Mouse (Mus musculus) G1E (cell line): ENCODE data around the gene Dpp8. TPM values are rescaled to one million over a fixed set of nuclear protein-coding genes. Genes with fewer than 3 reads are reported as not detected.
"Not testable (repeated sequence)": the region's sequence is repeated elsewhere in the genome, so short reads cannot be mapped to it uniquely, and the experiment has no call there.

ENCODE experiments used
- ATAC-seq: 2 replicates; pipeline ENCODE4 v1.8.0; 2016; ENCODE audit warnings: mild to moderate bottlenecking; ENCODE audit not compliant: insufficient number of reproducible peaks, poor library complexity, low FRiP score, severe bottlenecking; ENCODE audit errors: extremely low read depth
- DNase-seq: peaks from one replicate; pipeline ENCODE4 v3.0.0; 2012; ENCODE audit warnings: low spot score
- H3K27me3 ChIP-seq: 2 replicates; pipeline ENCODE4 v1.6.1; 2012; ENCODE audit warnings: mild to moderate bottlenecking, low read length, inconsistent platforms; ENCODE audit not compliant: insufficient read depth
- H3K36me3 ChIP-seq: replicated peaks from 2 replicates; pipeline ENCODE3; 2012; ENCODE audit warnings: mild to moderate bottlenecking, inconsistent platforms
- H3K4me1 ChIP-seq: 2 replicates; pipeline ENCODE4 v1.6.1; 2012; ENCODE audit warnings: low read depth, low read length, inconsistent platforms, mixed read lengths; ENCODE audit not compliant: insufficient read depth
- H3K4me3 ChIP-seq: 2 replicates; pipeline ENCODE4 v1.5.1; 2012; ENCODE audit warnings: low read depth, mild to moderate bottlenecking, inconsistent platforms, low read length, moderate library complexity, mixed read lengths
- H3K9me3 ChIP-seq: replicated peaks from 2 replicates; pipeline ENCODE4 v1.6.1; 2012; ENCODE audit warnings: inconsistent platforms
- CTCF ChIP-seq: IDR thresholded peaks from 2 replicates; pipeline ENCODE4 v1.5.1; 2012; ENCODE audit warnings: low read depth, low read length, inconsistent platforms, mixed read lengths
- GATA1 ChIP-seq: IDR thresholded peaks from 2 replicates; pipeline ENCODE4 v1.6.1; 2012; ENCODE audit warnings: borderline replicate concordance, low read length, inconsistent platforms, mixed read lengths
- GATA2 ChIP-seq: IDR thresholded peaks from 2 replicates; pipeline ENCODE4 v1.6.1; 2012; ENCODE audit warnings: low read depth, low read length, inconsistent platforms, borderline replicate concordance
- POLR2AphosphoS5 ChIP-seq: IDR thresholded peaks from 2 replicates; pipeline ENCODE4 v1.6.1; 2012; ENCODE audit warnings: low read depth, low read length, inconsistent platforms; ENCODE audit not compliant: insufficient replicate concordance
- TAL1 ChIP-seq: conservative IDR thresholded peaks from 2 replicates; pipeline ENCODE4 v1.6.1; 2012; ENCODE audit warnings: low read depth, low read length, inconsistent platforms, mixed read lengths
- polyA plus RNA-seq: library from polyadenylated mRNA; stranded (reverse); fragments of >175 nt; gene quantifications from 2 replicates; pipeline ENCODE4 v1.2.3, GENCODE M21; 2012
- total RNA-seq, 2 experiments: library from RNA; stranded (forward) in 1 of 2; stranded (reverse) in 1 of 2; fragments of 200-1000 nt in 1 of 2; fragments of >200 nt in 1 of 2; fragmentation: Nextera tagmentation in 1 of 2; gene quantifications; 2 replicates each; pipeline ENCODE4 v1.2.3; 2014 to 2017

Gene Dpp8
- 137 and 145 TPM in 2 replicates for total RNA-seq (2014; fragmentation: Nextera tagmentation)
- total RNA-seq (2017): 125 and 133 TPM in 2 replicates
- 11.6 and 13.6 TPM in 2 replicates for polyA plus RNA-seq

- no peaks in the 10 kb centered on the region for H3K9me3 ChIP-seq
- TF ChIP-seq GATA1 (no peak), CTCF (peak; percentile 88), TAL1 (no peak)
- DNase-seq (peak; percentile 84), ATAC-seq (peak; percentile 70)
- peaks cover 39% of the 10 kb centered on the region for H3K4me1 ChIP-seq
- H3K27me3 ChIP-seq: no peaks in the 10 kb centered on the region
- H3K36me3 ChIP-seq: peaks cover 35% of the 10 kb centered on the region
- peak within 1 kb of the TSS; percentile 98 for H3K4me3 ChIP-seq
Observed at GRCm38 (mm10) chr9:65032269-65033108, at the start of gene Dpp8. Gene Dpp8 (plus strand): TSS chr9:65032414.

- no peak for ATAC-seq
- TF ChIP-seq TAL1 (no peak), POLR2AphosphoS5 (no peak), GATA1 (no peak), GATA2 (no peak), CTCF (no peak)
- no peaks in the 10 kb centered on the region for H3K27me3 ChIP-seq
- H3K9me3 ChIP-seq: no peaks in the 10 kb centered on the region
- DNase-seq: no peak
- peaks cover 98% of the 10 kb centered on the region for H3K36me3 ChIP-seq
- H3K4me3 ChIP-seq: no peak overlapping the region
- peaks cover 2% of the 10 kb centered on the region; the same call in 1 of the 2 replicates for H3K4me1 ChIP-seq
Observed at GRCm38 (mm10) chr9:64985037-64985794, 47.0 kb upstream of the Dpp8 start.

- TF ChIP-seq TAL1: no peak
- no peak for TF ChIP-seq POLR2AphosphoS5
- ATAC-seq (no peak), DNase-seq (no peak)
- H3K36me3 ChIP-seq: peaks cover 98% of the 10 kb centered on the region
- H3K9me3 ChIP-seq: no peaks in the 10 kb centered on the region
- H3K4me1 ChIP-seq: peaks cover 2% of the 10 kb centered on the region; the same call in 1 of the 2 replicates
- no peaks in the 10 kb centered on the region for H3K27me3 ChIP-seq
- H3K4me3 ChIP-seq: no peak overlapping the region
Observed at GRCm38 (mm10) chr9:64985807-64986206, 46.4 kb upstream of the Dpp8 start.

- Histone ChIP-seq H3K36me3 (peaks cover 98% of the 10 kb centered on the region), H3K27me3 (no peaks in the 10 kb centered on the region)
Observed at GRCm38 (mm10) chr9:64987651-64988050, 44.6 kb upstream of the Dpp8 start.

GRCm38 (mm10) chr9:64988443-64988842 is 43.8 kb upstream of the Dpp8 start:
- TF ChIP-seq TAL1 (no peak), POLR2AphosphoS5 (no peak), GATA1 (no peak), CTCF (no peak), GATA2 (no peak)
- DNase-seq: no peak
- Histone ChIP-seq H3K4me3 (no peak overlapping the region), H3K9me3 (no peaks in the 10 kb centered on the region), H3K4me1 (peaks cover 2% of the 10 kb centered on the region; the same call in 1 of the 2 replicates), H3K27me3 (no peaks in the 10 kb centered on the region), H3K36me3 (peaks cover 97% of the 10 kb centered on the region)
- no peak for ATAC-seq

More at GRCm38 (mm10) chr9:64987651-64988050, 44.6 kb upstream of the Dpp8 start:
- H3K4me1 ChIP-seq: peaks cover 2% of the 10 kb centered on the region; the same call in 1 of the 2 replicates
- ATAC-seq (no peak), DNase-seq (no peak)
- H3K4me3 ChIP-seq: no peak overlapping the region
- no peak for TF ChIP-seq CTCF
- H3K9me3 ChIP-seq: no peaks in the 10 kb centered on the region

GRCm38 (mm10) chr9:64990291-64990690 is 41.9 kb upstream of the Dpp8 start:
- ATAC-seq: no peak
- H3K36me3 ChIP-seq: peaks cover 95% of the 10 kb centered on the region
- TF ChIP-seq POLR2AphosphoS5 (no peak), GATA1 (no peak), CTCF (no peak), TAL1 (no peak), GATA2 (no peak)

GRCm38 (mm10) chr9:64995464-64995863 is 36.8 kb upstream of the Dpp8 start:
- H3K9me3 ChIP-seq, ATAC-seq, DNase-seq, H3K27me3 ChIP-seq, H3K4me1 ChIP-seq, H3K4me3 ChIP-seq: not testable (repeated sequence)
- peaks cover 86% of the 10 kb centered on the region for H3K36me3 ChIP-seq

More at GRCm38 (mm10) chr9:64990291-64990690, 41.9 kb upstream of the Dpp8 start:
- Histone ChIP-seq H3K4me1 (peaks cover 2% of the 10 kb centered on the region; the same call in 1 of the 2 replicates), H3K27me3 (no peaks in the 10 kb centered on the region), H3K9me3 (no peaks in the 10 kb centered on the region), H3K4me3 (no peak overlapping the region)
- no peak for DNase-seq
